Mouse (Mus musculus): ENCODE data around the gene Srgap1. TPM values are rescaled to one million over a fixed set of nuclear protein-coding genes. Genes with fewer than 3 reads are reported as not detected.

Gene Srgap1
- polyA plus RNA-seq, 1 experiment from 2014 or later, result 8.2 TPM

DNA sequence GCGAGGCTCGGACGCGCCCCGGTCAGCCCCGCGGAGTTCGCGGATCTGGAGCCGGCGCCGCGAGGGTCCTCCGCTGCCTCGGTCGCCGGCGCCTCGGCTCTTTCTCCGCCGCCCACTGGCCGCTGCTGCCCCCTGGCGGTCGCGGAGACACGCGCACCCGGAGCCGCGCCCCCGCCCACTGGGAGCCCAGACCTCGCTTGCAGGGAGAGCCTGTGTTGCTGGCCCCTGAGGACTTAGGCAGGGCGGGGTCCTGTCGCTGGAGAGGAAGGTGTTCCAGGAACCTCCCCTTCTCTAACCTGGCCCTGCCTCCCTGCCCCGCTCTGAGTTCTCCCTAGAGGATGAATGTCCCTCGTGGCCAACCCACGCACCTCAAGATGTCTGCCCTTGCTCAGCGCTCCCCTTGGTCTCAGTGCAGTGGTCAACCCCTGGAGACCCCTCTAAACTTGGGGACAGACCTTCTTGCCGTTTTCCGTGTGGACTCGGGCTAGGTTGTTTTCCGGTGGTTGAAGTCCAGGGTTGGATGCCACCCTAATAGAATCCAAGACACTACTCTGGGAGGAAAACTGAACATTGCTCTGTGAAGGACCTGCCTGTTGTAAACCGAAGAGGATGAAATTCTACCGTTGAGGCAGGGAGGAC is 731 bp upstream of the Srgap1 start:
- peak; percentile 68 for ATAC-seq (replicated peaks; ENCODE audit: insufficient number of reproducible peaks, low FRiP score, low TSS enrichment)
- H3K4me3 ChIP-seq (ENCODE audit: low read depth, low read length), result peak overlapping the region; percentile 78
- H3K4me1 ChIP-seq (ENCODE audit: control insufficient read depth, insufficient read depth, low read length), result peaks cover 5% of the 10 kb centered on the region; the same call in 1 of the 2 replicates
- H3K9ac ChIP-seq (ENCODE audit: low read depth, low read length), result peak overlapping the region; percentile 85
- H3K36me3 ChIP-seq (ENCODE audit: control insufficient read depth, insufficient read depth, low read length), result no peaks in the 10 kb centered on the region
- H3K4me2 ChIP-seq, result peak overlapping the region; percentile 82
- peaks cover 16% of the 10 kb centered on the region for H3K27me3 ChIP-seq (ENCODE audit: control insufficient read depth, insufficient read depth, low read length)
- peak overlapping the region; percentile 77 for H3K27ac ChIP-seq (ENCODE audit: low read depth, low read length)
- WGBS (ENCODE audit: insufficient replicate concordance), result 11% methylated on average over 40 of the region's 44 CpGs
- no peaks in the 10 kb centered on the region for H3K9me3 ChIP-seq (replicated peaks; ENCODE audit: control insufficient read depth, low read length)

- no peak for ATAC-seq (replicated peaks; ENCODE audit: insufficient number of reproducible peaks, low FRiP score, low TSS enrichment)
- Histone ChIP-seq H3K36me3 (ENCODE audit: control insufficient read depth, insufficient read depth, low read length) (no peaks in the 10 kb centered on the region), H3K9me3 (replicated peaks; ENCODE audit: control insufficient read depth, low read length) (no peaks in the 10 kb centered on the region), H3K4me1 (ENCODE audit: control insufficient read depth, insufficient read depth, low read length) (peaks cover 5% of the 10 kb centered on the region; the same call in 1 of the 2 replicates), H3K9ac (ENCODE audit: low read depth, low read length) (peak overlapping the region; percentile 85), H3K27ac (ENCODE audit: low read depth, low read length) (peak overlapping the region; percentile 77), H3K27me3 (ENCODE audit: control insufficient read depth, insufficient read depth, low read length) (peaks cover 16% of the 10 kb centered on the region), H3K4me3 (ENCODE audit: low read depth, low read length) (peak overlapping the region; percentile 78), H3K4me2 (peak overlapping the region; percentile 82)
- 3% methylated on average over 13 of the region's 13 CpGs for WGBS (ENCODE audit: insufficient replicate concordance)
Observed at GRCm38 (mm10) chr10:122046511-122046903, 608 bp downstream of the Srgap1 start.

DNA sequence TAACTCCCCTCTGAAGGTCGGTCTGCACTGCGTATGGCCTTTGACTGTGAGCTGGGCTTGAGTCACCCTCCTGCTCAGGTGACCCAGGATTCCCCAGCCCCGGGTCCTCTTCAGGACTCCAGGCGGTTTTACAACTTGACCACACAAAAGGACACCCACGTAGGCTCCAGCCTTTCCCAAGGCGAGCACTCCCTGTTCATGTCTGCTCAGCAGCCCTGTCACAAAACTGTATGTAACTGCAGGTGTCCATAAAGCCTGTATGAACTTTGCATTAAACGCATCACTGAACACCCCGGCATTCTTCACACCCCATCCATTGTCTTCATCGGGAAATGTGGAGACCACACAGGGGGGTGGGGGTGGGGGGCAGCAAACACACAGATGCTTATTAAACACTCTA is 1.2 kb downstream of the Srgap1 start:
- Histone ChIP-seq H3K9me3 (replicated peaks; ENCODE audit: control insufficient read depth, low read length) (no peaks in the 10 kb centered on the region), H3K27me3 (ENCODE audit: control insufficient read depth, insufficient read depth, low read length) (peaks cover 16% of the 10 kb centered on the region), H3K9ac (ENCODE audit: low read depth, low read length) (peak overlapping the region; percentile 56; the same call in 1 of the 2 replicates), H3K36me3 (ENCODE audit: control insufficient read depth, insufficient read depth, low read length) (no peaks in the 10 kb centered on the region), H3K4me2 (peak overlapping the region; percentile 82), H3K4me3 (ENCODE audit: low read depth, low read length) (peak overlapping the region; percentile 78), H3K4me1 (ENCODE audit: control insufficient read depth, insufficient read depth, low read length) (peaks cover 5% of the 10 kb centered on the region; the same call in 1 of the 2 replicates), H3K27ac (ENCODE audit: low read depth, low read length) (no peak overlapping the region)
- ATAC-seq (replicated peaks; ENCODE audit: insufficient number of reproducible peaks, low FRiP score, low TSS enrichment), result no peak
- 31% methylated on average over 9 of the region's 9 CpGs for whole genome bisulfite sequencing (ENCODE audit: insufficient replicate concordance)

DNA sequence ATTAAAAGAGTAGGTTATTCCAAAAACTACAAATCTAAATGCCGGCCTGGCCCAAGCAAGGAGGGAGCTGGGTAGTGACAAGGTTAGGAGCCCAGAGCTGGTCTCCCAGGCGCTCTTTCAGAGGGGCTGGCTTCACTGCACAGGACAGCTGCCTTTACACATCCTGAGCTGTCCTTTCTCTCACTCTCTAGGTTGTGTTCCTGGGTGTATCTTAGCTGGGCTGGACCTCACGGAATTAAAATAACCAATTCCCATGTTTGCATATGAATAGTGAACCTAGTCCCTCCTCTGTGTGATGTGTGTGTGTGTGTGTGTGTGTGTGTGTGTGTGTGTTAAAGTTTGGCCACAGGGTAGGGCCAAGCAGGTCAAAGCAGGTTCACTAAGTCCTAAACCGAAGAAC is 2.2 kb downstream of the Srgap1 start:
- H3K27ac ChIP-seq (ENCODE audit: low read depth, low read length), result no peak overlapping the region
- peaks cover 5% of the 10 kb centered on the region; the same call in 1 of the 2 replicates for H3K4me1 ChIP-seq (ENCODE audit: control insufficient read depth, insufficient read depth, low read length)
- H3K9me3 ChIP-seq (replicated peaks; ENCODE audit: control insufficient read depth, low read length), result no peaks in the 10 kb centered on the region
- no peak overlapping the region for H3K4me2 ChIP-seq
- H3K4me3 ChIP-seq (ENCODE audit: low read depth, low read length), result no peak overlapping the region
- no peak overlapping the region for H3K9ac ChIP-seq (ENCODE audit: low read depth, low read length)
- 70% methylated on average over 4 of the region's 4 CpGs for WGBS (ENCODE audit: insufficient replicate concordance)
- H3K27me3 ChIP-seq (ENCODE audit: control insufficient read depth, insufficient read depth, low read length), result peaks cover 16% of the 10 kb centered on the region
- H3K36me3 ChIP-seq (ENCODE audit: control insufficient read depth, insufficient read depth, low read length), result no peaks in the 10 kb centered on the region
- ATAC-seq (replicated peaks; ENCODE audit: insufficient number of reproducible peaks, low FRiP score, low TSS enrichment), result no peak

DNA sequence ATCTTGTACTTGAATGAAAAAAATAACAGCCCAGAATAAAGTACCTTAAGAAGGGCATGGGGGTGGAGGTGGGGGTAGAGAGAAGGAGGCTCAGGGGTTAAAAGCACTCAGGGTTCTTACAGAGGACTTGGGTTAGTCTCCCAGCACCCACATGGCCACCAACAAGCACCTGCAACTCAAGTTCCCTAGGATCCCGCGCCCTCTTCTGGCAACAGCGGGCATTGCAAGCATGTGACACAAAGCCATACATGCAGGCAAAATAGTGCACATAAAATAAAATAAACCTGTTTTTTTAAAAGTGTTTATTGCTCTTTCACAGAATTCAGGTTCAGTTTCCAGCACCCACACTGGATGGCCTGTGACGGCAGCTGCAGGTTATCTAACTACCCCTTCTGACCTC is 6.7 kb downstream of the Srgap1 start:
- no peaks in the 10 kb centered on the region for H3K27me3 ChIP-seq (ENCODE audit: control insufficient read depth, insufficient read depth, low read length)
- H3K36me3 ChIP-seq (ENCODE audit: control insufficient read depth, insufficient read depth, low read length), result no peaks in the 10 kb centered on the region
- no peak for ATAC-seq (replicated peaks; ENCODE audit: insufficient number of reproducible peaks, low FRiP score, low TSS enrichment)
- no peak overlapping the region for H3K4me2 ChIP-seq
- H3K27ac ChIP-seq (ENCODE audit: low read depth, low read length), result no peak overlapping the region
- no peak overlapping the region for H3K4me3 ChIP-seq (ENCODE audit: low read depth, low read length)
- WGBS (ENCODE audit: insufficient replicate concordance), result 39% methylated on average over 4 of the region's 4 CpGs
- no peak overlapping the region for H3K9ac ChIP-seq (ENCODE audit: low read depth, low read length)
- H3K9me3 ChIP-seq (replicated peaks; ENCODE audit: control insufficient read depth, low read length), result no peaks in the 10 kb centered on the region
- peaks cover 5% of the 10 kb centered on the region; the same call in 1 of the 2 replicates for H3K4me1 ChIP-seq (ENCODE audit: control insufficient read depth, insufficient read depth, low read length)

GRCm38 (mm10) chr10:122039566-122039965 is 7.5 kb downstream of the Srgap1 start:
- no peak overlapping the region for H3K9ac ChIP-seq (ENCODE audit: low read depth, low read length)
- ATAC-seq (replicated peaks; ENCODE audit: insufficient number of reproducible peaks, low FRiP score, low TSS enrichment), result no peak
- H3K27ac ChIP-seq (ENCODE audit: low read depth, low read length), result no peak overlapping the region
- peaks cover 5% of the 10 kb centered on the region; the same call in 1 of the 2 replicates for H3K4me1 ChIP-seq (ENCODE audit: control insufficient read depth, insufficient read depth, low read length)
- no peak overlapping the region for H3K4me3 ChIP-seq (ENCODE audit: low read depth, low read length)
- no peak overlapping the region for H3K4me2 ChIP-seq
- 83% methylated on average over 4 of the region's 4 CpGs for WGBS (ENCODE audit: insufficient replicate concordance)
- H3K27me3 ChIP-seq (ENCODE audit: control insufficient read depth, insufficient read depth, low read length), result no peaks in the 10 kb centered on the region
- no peaks in the 10 kb centered on the region for H3K36me3 ChIP-seq (ENCODE audit: control insufficient read depth, insufficient read depth, low read length)
- no peaks in the 10 kb centered on the region for H3K9me3 ChIP-seq (replicated peaks; ENCODE audit: control insufficient read depth, low read length)

DNA sequence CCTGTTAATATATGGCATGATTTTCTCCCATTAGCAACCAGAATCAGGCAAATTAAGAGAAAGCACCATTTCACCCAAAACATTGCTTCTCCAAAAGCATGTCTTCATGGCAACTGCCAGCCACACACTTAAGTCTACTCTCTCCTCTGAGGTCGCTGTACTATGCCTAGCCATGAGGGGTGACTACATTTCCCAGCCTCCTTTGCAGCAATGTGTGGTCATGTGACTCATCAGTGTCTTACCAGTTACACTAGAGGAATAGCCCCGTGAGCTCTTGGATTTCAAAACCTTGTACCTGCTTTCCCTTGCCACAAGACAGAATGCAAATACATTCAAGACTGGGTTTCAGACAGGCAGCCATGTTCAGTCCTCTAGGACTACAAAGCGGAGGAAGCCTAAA is 8.6 kb downstream of the Srgap1 start:
- Histone ChIP-seq H3K9me3 (replicated peaks; ENCODE audit: control insufficient read depth, low read length) (no peaks in the 10 kb centered on the region), H3K27me3 (ENCODE audit: control insufficient read depth, insufficient read depth, low read length) (peaks cover 5% of the 10 kb centered on the region; the same call in 1 of the 2 replicates), H3K4me1 (ENCODE audit: control insufficient read depth, insufficient read depth, low read length) (peaks cover 5% of the 10 kb centered on the region; the same call in 1 of the 2 replicates), H3K4me2 (no peak overlapping the region), H3K9ac (ENCODE audit: low read depth, low read length) (no peak overlapping the region), H3K36me3 (ENCODE audit: control insufficient read depth, insufficient read depth, low read length) (no peaks in the 10 kb centered on the region), H3K27ac (ENCODE audit: low read depth, low read length) (no peak overlapping the region), H3K4me3 (ENCODE audit: low read depth, low read length) (no peak overlapping the region)
- WGBS (ENCODE audit: insufficient replicate concordance), result 55% methylated on average over 3 of the region's 3 CpGs
- no peak for ATAC-seq (replicated peaks; ENCODE audit: insufficient number of reproducible peaks, low FRiP score, low TSS enrichment)

- Histone ChIP-seq H3K27ac (ENCODE audit: low read depth, low read length) (no peak overlapping the region), H3K4me2 (no peak overlapping the region), H3K4me3 (ENCODE audit: low read depth, low read length) (no peak overlapping the region), H3K9ac (ENCODE audit: low read depth, low read length) (no peak overlapping the region), H3K36me3 (ENCODE audit: control insufficient read depth, insufficient read depth, low read length) (no peaks in the 10 kb centered on the region), H3K27me3 (ENCODE audit: control insufficient read depth, insufficient read depth, low read length) (peaks cover 20% of the 10 kb centered on the region), H3K9me3 (replicated peaks; ENCODE audit: control insufficient read depth, low read length) (no peaks in the 10 kb centered on the region), H3K4me1 (ENCODE audit: control insufficient read depth, insufficient read depth, low read length) (no peaks in the 10 kb centered on the region)
- 69% methylated on average over 5 of the region's 5 CpGs for WGBS (ENCODE audit: insufficient replicate concordance)
- ATAC-seq (replicated peaks; ENCODE audit: insufficient number of reproducible peaks, low FRiP score, low TSS enrichment), result no peak
Observed at GRCm38 (mm10) chr10:122033271-122033670, 13.8 kb downstream of the Srgap1 start.

DNA sequence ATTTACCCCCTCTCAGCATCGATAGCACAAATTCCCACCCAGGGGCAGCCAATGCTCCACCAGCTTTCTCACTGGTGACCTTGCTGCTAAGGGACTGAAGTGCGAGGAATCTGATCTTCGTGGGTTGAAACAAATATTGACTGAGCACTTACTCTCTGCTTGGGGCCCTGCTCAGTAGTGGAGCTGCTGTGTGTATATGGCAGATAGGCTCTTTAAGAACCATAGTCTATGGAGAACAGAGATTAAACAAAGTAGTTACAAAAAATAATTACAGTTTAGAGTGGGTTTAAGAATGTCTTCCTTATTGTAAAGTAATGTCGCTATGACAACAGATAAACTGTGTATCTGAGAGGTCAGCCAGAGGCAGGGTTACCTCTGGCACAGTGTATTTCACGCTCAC is 16.7 kb downstream of the Srgap1 start:
- no peak for ATAC-seq (replicated peaks; ENCODE audit: insufficient number of reproducible peaks, low FRiP score, low TSS enrichment)
- peaks cover 6% of the 10 kb centered on the region; the same call in 1 of the 2 replicates for H3K4me1 ChIP-seq (ENCODE audit: control insufficient read depth, insufficient read depth, low read length)

More for the DNA sequence above, 16.7 kb downstream of the Srgap1 start:
- peaks cover 28% of the 10 kb centered on the region for H3K27me3 ChIP-seq (ENCODE audit: control insufficient read depth, insufficient read depth, low read length)
- H3K9ac ChIP-seq (ENCODE audit: low read depth, low read length), result no peak overlapping the region
- no peak overlapping the region for H3K4me2 ChIP-seq
- no peak overlapping the region for H3K4me3 ChIP-seq (ENCODE audit: low read depth, low read length)
- no peaks in the 10 kb centered on the region for H3K9me3 ChIP-seq (replicated peaks; ENCODE audit: control insufficient read depth, low read length)
- 76% methylated on average over 5 of the region's 5 CpGs for WGBS (ENCODE audit: insufficient replicate concordance)
- H3K36me3 ChIP-seq (ENCODE audit: control insufficient read depth, insufficient read depth, low read length), result no peaks in the 10 kb centered on the region
- no peak overlapping the region for H3K27ac ChIP-seq (ENCODE audit: low read depth, low read length)
